Mouse (Mus musculus) forebrain, postnatal 0 days (tissue): ENCODE results near the gene Cpxm1. TPM values are rescaled to one million over a fixed set of nuclear protein-coding genes. Genes with fewer than 3 reads are reported as not detected.
A peak's percentile ranks its signal among the peaks of the same experiment; 100 is the strongest.

Experiments
- ATAC-seq: fragments of 200-750 bp; cut with Nextera tagmentation; 2 replicates; pipeline ENCODE4 v1.8.0; 2017; ENCODE audit warnings: mild to moderate bottlenecking, moderate library complexity
- DNase-seq: peaks from one replicate; pipeline ENCODE4 v3.0.0-alpha.2; 2015
- H3K27ac ChIP-seq: fragments of 300-500 bp; sonication (generic); 2 replicates; pipeline ENCODE4 v1.5.1; 2014; ENCODE audit warnings: low read depth, mild to moderate bottlenecking, antibody characterized with exemption, low read length, moderate library complexity, mixed read lengths
- H3K27me3 ChIP-seq: fragments of 300-500 bp; sonication (generic); 2 replicates; pipeline ENCODE4 v1.6.1; 2014; ENCODE audit warnings: mild to moderate bottlenecking, low read length, mixed read lengths; ENCODE audit not compliant: insufficient read depth
- H3K36me3 ChIP-seq: fragments of 300-500 bp; sonication (generic); 2 replicates; pipeline ENCODE4 v1.6.1; 2014; ENCODE audit warnings: mild to moderate bottlenecking, moderate library complexity; ENCODE audit not compliant: insufficient read depth
- H3K4me1 ChIP-seq: fragments of 300-500 bp; sonication (generic); 2 replicates; pipeline ENCODE4 v1.6.1; 2014; ENCODE audit warnings: antibody characterized with exemption; ENCODE audit not compliant: insufficient read depth
- H3K4me2 ChIP-seq: fragments of 300-500 bp; sonication (generic); 2 replicates; pipeline ENCODE4 v1.6.1; 2014; ENCODE audit warnings: low read depth, mild to moderate bottlenecking, moderate library complexity
- H3K4me3 ChIP-seq: fragments of 300-500 bp; sonication (generic); 2 replicates; pipeline ENCODE4 v1.5.1; 2014; ENCODE audit warnings: low read depth, low read length, mixed read lengths
- H3K9ac ChIP-seq: fragments of 300-500 bp; sonication (generic); 2 replicates; pipeline ENCODE4 v1.6.1; 2014; ENCODE audit warnings: mild to moderate bottlenecking
- H3K9me3 ChIP-seq: fragments of 300-500 bp; sonication (generic); 2 replicates; pipeline ENCODE4 v1.6.1; 2016; ENCODE audit warnings: low read length
- CTCF ChIP-seq: sonication (generic); IDR thresholded peaks from 2 replicates; pipeline ENCODE4 v1.5.1; 2016; ENCODE audit warnings: antibody characterized with exemption, control low read depth, low read depth
- WGBS: fragments of 180-500 bp; shearing (Covaris S2); extraction: QIAGEN DNeasy Blood & Tissue Kit; methylation state at CpG from one replicate; pipeline ENCODE4 v1.1.7; 2014; 5-methylcytosine and 5-hydroxymethylcytosine counted together
- polyA plus RNA-seq: library from polyadenylated mRNA; unstranded; fragments of >200 nt; fragmentation: Nextera tagmentation; extraction: Ambion mirVana; gene quantifications from 2 replicates; pipeline ENCODE4 v1.2.1, GENCODE M21; 2015
- total RNA-seq: library from RNA; depleted of rRNA; stranded (reverse); fragments of >200 nt; gene quantifications from 2 replicates; pipeline ENCODE4 v1.2.3, GENCODE M21; 2014

Cpxm1 gene
- total and polyA plus RNA-seq, 2 experiments from 2014 or later: 20.4 to 22.4 TPM

DNA sequence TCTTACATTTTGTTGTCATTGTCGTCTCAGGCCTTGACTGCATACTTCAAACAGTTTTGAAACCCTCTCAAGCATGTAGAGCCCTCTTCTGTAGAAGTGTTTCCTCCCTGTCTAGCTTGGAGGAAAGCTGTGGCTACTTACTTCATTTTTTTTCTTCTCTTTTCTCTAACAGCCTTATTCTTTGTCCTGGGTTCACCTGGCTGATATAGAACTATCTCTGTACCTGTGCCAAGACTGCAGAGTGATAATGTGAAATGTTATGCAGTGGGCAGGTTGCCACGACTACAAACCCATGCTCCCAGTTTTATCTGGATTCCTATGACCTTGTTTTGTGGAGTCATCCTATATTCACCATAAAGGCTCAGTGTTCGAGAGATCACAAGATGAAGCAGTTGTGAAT lies 33.1 kb upstream of the Cpxm1 start:
- Histone ChIP-seq H3K9me3 (no peaks in the 10 kb centered on the region), H3K36me3 (no peaks in the 10 kb centered on the region), H3K9ac (no peak overlapping the region), H3K4me2 (no peak overlapping the region), H3K27ac (no peak overlapping the region), H3K4me1 (no peaks in the 10 kb centered on the region), H3K4me3 (no peak overlapping the region), H3K27me3 (no peaks in the 10 kb centered on the region)
- ATAC-seq (no peak), DNase-seq (no peak)
- no peak for TF ChIP-seq CTCF
- 81% methylated on average over 3 of the region's 3 CpGs for WGBS

DNA sequence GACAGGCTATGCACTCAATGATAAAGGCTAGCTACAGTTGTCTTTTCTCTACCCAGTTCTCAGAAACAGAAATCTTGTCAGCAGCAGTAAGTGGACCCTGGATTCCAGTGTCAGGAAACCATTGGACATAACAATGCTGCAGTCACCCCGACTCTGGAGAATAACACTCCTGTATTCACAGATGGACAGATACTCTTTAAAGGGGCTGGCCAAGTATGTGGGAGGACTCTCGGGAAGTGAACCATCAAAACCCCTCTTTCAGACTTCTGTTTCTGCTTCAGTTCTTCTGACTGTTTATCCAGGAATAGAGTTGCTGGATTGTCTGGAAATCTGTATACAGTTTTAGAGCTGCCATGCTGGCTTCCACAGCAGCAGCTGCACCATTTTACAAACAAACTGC lies 32.5 kb upstream of the Cpxm1 start:
- no peak for ATAC-seq

DNA sequence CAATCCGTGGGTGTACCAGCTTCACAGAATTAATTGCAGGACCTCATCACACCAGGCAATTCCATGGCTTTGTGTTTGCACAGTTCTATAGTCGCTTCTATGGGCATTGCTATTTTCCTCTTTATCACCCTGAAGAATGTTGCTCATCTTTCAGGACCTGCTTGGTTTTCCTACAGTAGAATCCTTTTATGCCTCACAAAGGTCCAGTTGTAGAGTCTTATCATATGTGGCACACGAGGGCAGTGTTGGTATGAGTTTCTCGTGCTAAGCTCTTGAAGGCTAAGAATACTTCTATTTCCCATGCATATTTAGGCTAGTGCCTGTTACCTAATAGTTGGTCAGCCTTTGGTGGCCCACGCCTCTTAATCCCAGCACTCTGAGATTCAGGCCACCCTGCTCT lies 27.7 kb upstream of the Cpxm1 start:
- Histone ChIP-seq H3K4me2 (peak overlapping the region; percentile 96), H3K4me1 (peaks cover 26% of the 10 kb centered on the region), H3K9me3 (no peaks in the 10 kb centered on the region), H3K4me3 (peak overlapping the region; percentile 70), H3K9ac (peak overlapping the region; percentile 83), H3K27me3 (no peaks in the 10 kb centered on the region), H3K27ac (peak overlapping the region; percentile 96), H3K36me3 (no peaks in the 10 kb centered on the region)
- TF ChIP-seq CTCF: peak; percentile 55
- peak; percentile 59 for DNase-seq
- ATAC-seq: no peak
- 26% methylated on average over 5 of the region's 5 CpGs for WGBS

More for the DNA sequence above, 32.5 kb upstream of the Cpxm1 start:
- Histone ChIP-seq H3K27ac (no peak overlapping the region), H3K4me3 (no peak overlapping the region), H3K9me3 (no peaks in the 10 kb centered on the region), H3K27me3 (no peaks in the 10 kb centered on the region), H3K36me3 (no peaks in the 10 kb centered on the region), H3K9ac (no peak overlapping the region), H3K4me2 (no peak overlapping the region), H3K4me1 (0 out of 2 replicates have a peak, but pooled peaks cover 5% of the 10 kb centered on the region)
- no peak for DNase-seq
- 43% methylated on average over 2 of the region's 2 CpGs for WGBS
- TF ChIP-seq CTCF: no peak

DNA sequence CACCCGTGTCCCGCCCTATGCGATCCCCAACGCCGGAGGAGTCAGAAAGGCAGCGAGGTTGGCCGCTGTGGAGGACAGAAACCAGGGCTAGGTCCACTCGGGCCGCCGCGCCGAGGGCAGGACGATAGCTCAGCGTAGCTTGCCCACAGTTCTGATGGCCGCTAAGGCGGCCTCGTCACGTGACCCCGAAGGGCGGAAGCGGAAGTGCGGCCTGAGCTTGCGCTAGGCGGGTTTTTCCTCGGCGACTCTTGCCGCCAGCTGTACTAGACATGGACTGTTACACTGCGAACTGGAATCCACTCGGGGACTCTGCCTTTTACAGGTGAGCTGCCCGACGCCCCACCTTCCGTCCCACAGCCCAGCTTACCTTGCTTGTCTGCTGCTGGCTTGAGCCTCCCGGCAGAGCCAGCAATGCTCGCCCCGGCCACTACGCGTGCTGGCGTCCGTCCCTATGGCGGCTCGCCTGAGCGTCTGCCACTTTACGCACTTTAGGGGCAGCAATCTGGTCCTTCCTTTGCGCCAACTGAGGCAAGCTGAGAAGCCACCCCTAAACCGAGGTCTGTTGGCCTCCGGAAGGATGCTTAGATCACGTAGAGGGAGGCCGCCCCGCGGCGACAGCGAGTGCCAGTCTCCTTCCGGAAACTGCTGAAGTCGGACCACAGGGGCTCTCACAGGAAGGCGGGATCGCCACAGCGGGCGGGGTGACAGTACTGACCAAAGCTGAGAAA lies 26.9 kb upstream of the Cpxm1 start, which contains the start of the genes Vps16 and Pced1a:
Vps16 (plus strand) TSS at position 214 of the 728 bp plus-strand sequence.
Pced1a (minus strand) TSS at position 576 of the 728 bp plus-strand sequence.
- Histone ChIP-seq H3K9me3 (no peaks in the 10 kb centered on the region), H3K4me2 (peak within 1 kb of the TSS; percentile 96), H3K4me3 (peak within 1 kb of the TSS; percentile 70), H3K27me3 (no peaks in the 10 kb centered on the region), H3K9ac (peak within 1 kb of the TSS; percentile 83), H3K36me3 (no peaks in the 10 kb centered on the region), H3K27ac (peak within 1 kb of the TSS; percentile 96), H3K4me1 (peaks cover 26% of the 10 kb centered on the region)
- peak; percentile 97 for DNase-seq
- 1% methylated on average over 58 of the region's 58 CpGs for WGBS
- peak; percentile 96 for ATAC-seq
- peak; percentile 78 for TF ChIP-seq CTCF

DNA sequence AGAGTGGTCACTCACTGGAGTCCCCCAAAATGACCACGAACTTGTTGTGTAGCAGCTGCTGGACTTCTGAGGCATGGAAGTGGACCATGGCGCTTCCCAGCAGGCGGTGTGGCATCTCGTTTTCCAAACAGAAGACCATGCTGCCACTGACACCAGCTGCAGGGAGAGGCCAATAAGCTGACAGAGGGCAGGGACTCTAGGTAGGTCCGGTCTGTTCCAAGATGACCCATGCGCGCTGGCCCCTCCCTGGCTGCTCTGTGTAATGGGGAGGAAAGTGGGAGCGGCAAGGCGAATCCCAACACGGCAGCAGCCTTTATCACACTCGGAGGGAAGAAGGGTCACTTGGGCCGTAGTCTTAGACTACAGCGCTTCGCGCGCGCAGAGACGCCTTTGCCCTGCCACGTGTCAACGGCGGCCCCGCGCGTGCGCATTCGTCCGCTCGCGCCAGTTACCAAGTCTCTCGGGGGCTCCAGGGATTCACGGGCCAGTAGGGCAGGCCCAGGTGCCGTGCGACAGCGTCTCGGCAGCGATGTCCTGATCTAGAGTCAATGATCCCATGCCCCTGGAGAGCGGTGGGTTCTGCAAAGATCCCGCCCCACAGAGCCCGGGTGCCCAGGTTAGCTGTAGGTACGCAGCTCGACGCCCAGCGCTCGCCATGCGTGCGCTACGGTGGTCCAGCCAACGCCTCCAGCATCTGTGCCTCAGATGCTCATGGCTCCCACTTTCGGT lies 26.2 kb upstream of the Cpxm1 start:
- 19% methylated on average over 49 of the region's 49 CpGs for WGBS
- Histone ChIP-seq H3K9ac (peak overlapping the region; percentile 83), H3K4me2 (peak overlapping the region; percentile 96), H3K4me3 (peak overlapping the region; percentile 70), H3K36me3 (no peaks in the 10 kb centered on the region), H3K4me1 (peaks cover 26% of the 10 kb centered on the region), H3K27me3 (no peaks in the 10 kb centered on the region), H3K27ac (peak overlapping the region; percentile 96), H3K9me3 (no peaks in the 10 kb centered on the region)
- no peak for TF ChIP-seq CTCF
- ATAC-seq (peak; percentile 81), DNase-seq (peak; percentile 90)

DNA sequence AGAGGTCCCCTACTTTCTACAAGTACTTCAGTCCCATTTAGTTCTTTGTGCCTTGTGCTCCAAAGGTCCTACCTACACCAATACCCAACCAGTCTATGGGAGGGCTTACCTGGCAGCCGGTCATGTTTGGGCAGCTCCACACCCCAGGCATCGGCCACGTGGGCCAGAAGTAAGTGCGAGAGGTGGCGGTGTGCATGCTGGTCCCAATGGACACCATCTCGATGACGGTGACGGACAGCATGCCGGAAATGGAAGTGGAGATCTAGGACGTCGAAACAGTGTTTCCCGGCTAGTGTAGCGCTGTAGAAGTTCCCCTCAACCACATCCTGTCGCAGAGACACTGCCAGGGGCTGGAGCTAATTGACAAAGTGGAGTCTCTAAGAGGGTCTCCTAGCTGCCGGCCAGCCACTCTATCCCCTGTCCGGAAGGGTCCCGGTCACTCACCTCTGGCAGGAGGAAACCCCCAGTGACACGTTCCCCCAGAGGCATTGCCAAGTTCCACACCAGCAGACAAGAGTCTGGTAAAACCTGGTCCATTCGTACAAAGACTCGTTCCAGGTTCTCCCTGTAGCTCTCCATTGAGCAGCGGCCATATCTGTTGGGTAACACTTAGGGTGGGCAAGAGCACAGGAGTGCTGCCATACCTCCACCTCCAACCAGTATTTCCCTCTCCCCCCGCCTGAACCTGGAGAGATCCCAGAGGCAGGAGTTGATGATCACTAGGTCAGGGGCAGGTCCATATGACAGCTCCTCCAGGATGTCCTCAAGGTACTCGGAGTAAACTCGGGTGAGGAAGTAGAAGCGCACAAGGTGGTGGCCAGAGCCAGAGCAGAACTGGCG lies 24.6 kb upstream of the Cpxm1 start:
- Histone ChIP-seq H3K27me3 (no peaks in the 10 kb centered on the region), H3K27ac (no peak overlapping the region), H3K36me3 (no peaks in the 10 kb centered on the region), H3K4me2 (no peak overlapping the region), H3K9me3 (no peaks in the 10 kb centered on the region), H3K4me1 (peaks cover 26% of the 10 kb centered on the region), H3K4me3 (no peak overlapping the region), H3K9ac (no peak overlapping the region)
- TF ChIP-seq CTCF: no peak
- ATAC-seq (no peak), DNase-seq (no peak)
- WGBS: 96% methylated on average over 26 of the region's 26 CpGs
